Mouse (Mus musculus) erythroblast, embryonic 14.5 days (primary cell): Measurements from ENCODE around the gene Otog. TPM values are rescaled to one million over a fixed set of nuclear protein-coding genes. Genes with fewer than 3 reads are reported as not detected.

Source experiments
- H3K27me3 ChIP-seq: 2 replicates; pipeline ENCODE4 v1.6.1; 2012; ENCODE audit warnings: inconsistent platforms; ENCODE audit not compliant: control insufficient read depth
- H3K36me3 ChIP-seq: 2 replicates; pipeline ENCODE4 v1.6.1; 2012; ENCODE audit warnings: mild to moderate bottlenecking, inconsistent platforms; ENCODE audit not compliant: control insufficient read depth
- H3K4me1 ChIP-seq: 2 replicates; pipeline ENCODE4 v1.6.1; 2012; ENCODE audit warnings: inconsistent platforms; ENCODE audit not compliant: control insufficient read depth
- H3K4me3 ChIP-seq: replicated peaks from 2 replicates; pipeline ENCODE3; 2012; ENCODE audit warnings: moderate library complexity, mild to moderate bottlenecking, inconsistent platforms
- H3K9me3 ChIP-seq: 2 replicates; pipeline ENCODE4 v1.6.1; 2012; ENCODE audit warnings: low read length, inconsistent platforms, mixed read lengths; ENCODE audit not compliant: control insufficient read depth
- GATA1 ChIP-seq: IDR thresholded peaks from 2 replicates; pipeline ENCODE4 v1.6.1; 2012; ENCODE audit warnings: low read length, inconsistent platforms, mixed read lengths
- TAL1 ChIP-seq: IDR thresholded peaks from 3 replicates; pipeline ENCODE4 v1.6.1; 2012; ENCODE audit warnings: low read length, inconsistent platforms, mixed read lengths
- polyA plus RNA-seq: library from polyadenylated mRNA; stranded (reverse); fragments of >175 nt; gene quantifications from 2 replicates; pipeline ENCODE4 v1.2.3, GENCODE M21; 2012

The Otog gene
- polyA plus RNA-seq, 1 experiment = not detected

DNA sequence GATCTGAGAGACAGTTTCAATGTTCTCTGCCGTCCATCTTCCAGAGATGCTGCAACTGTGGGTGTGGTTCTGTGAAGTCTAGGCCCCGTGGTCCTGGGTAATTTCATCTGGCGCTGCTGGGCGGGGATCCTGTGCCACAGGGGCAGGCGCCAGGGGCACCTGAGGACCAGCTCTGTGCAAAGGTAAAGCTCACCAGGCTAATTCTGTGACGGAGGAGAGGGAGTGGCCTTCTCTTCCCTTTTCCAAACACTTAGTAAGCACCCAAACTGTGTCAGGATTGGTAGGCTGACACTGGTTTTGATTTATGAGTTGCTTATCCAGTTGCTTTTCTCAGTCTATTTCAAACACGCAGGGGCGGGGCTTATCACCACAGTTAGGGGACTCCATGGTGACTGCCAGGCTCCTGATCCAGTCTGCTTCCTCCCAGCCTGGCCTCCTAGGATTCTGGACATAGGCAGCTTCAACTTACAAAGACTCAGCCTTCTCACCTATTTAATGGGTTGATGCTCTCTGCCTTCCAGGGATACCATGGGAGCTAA lies 20.1 kb upstream of the Otog start:
- Histone ChIP-seq H3K4me3 (no peak overlapping the region), H3K27me3 (no peaks in the 10 kb centered on the region), H3K9me3 (no peaks in the 10 kb centered on the region), H3K4me1 (peaks cover 6% of the 10 kb centered on the region), H3K36me3 (no peaks in the 10 kb centered on the region)
- TF ChIP-seq GATA1 = no peak
- no peak for TF ChIP-seq TAL1

DNA sequence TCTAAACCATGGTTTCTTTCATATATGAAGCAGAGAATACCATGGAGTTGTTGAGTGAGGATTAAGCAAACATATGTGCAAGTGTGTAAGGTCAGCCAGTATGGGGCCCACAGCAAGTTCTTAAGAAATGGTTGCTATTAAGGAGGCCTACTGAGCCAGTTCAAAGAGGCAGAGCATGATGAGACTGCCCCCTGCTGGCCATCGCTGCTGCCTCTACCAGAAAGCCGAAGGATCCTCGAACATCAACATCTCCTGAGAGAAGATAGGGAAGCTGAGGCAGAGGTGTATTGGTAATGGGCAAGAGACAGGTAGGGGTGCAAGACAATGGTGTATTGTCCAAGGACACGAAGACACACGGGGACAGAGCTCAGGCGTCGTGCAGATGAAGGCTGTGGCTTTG lies 14.5 kb upstream of the Otog start:
- Histone ChIP-seq H3K4me1 (no peaks in the 10 kb centered on the region), H3K27me3 (no peaks in the 10 kb centered on the region), H3K4me3 (no peak overlapping the region), H3K36me3 (no peaks in the 10 kb centered on the region), H3K9me3 (no peaks in the 10 kb centered on the region)
- TF ChIP-seq TAL1 (no peak), GATA1 (no peak)

DNA sequence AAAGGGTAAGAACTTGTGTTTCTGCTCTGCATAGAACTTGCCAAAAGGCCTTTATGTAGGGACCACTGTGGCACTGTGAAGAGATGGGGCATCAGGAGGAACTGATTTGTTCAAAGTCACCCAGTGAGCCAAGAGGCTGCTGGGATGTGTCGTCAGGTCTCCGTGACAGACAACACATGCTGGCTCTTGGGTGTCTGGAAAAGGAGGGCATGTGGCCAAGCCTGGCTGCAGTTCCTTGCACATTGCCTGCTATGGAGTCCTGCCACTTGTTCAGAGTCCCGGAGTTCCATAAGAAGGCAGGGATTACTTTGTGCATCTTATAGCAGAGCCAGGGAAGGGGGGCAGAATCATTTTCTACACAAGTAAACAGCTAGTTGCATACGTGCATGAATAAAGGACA lies 13.9 kb upstream of the Otog start:
- Histone ChIP-seq H3K4me3 (no peak overlapping the region), H3K9me3 (no peaks in the 10 kb centered on the region), H3K27me3 (no peaks in the 10 kb centered on the region), H3K4me1 (no peaks in the 10 kb centered on the region), H3K36me3 (no peaks in the 10 kb centered on the region)
- TF ChIP-seq TAL1 (no peak), GATA1 (no peak)

DNA sequence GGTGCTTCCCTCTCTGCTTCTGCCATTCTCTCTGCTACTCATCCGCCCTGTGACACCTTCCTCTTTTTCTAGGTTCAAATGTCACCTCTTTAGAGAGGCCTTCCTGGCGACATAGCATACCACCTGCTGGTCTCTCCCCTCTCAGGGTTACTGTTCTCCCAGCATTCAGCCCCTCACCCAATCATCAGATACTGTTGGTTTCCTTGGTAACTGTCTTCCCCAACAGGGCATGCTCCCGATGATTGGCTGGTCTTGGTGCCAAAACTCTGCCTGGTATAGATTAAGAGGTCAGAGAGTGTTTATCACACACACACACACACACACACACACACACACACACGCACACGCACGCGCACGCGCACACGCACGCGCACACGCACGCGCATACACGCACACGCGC lies 4.8 kb upstream of the Otog start:
- Histone ChIP-seq H3K4me1 (no peaks in the 10 kb centered on the region), H3K36me3 (no peaks in the 10 kb centered on the region), H3K27me3 (no peaks in the 10 kb centered on the region), H3K4me3 (no peak overlapping the region), H3K9me3 (no peaks in the 10 kb centered on the region)
- TF ChIP-seq TAL1 (no peak), GATA1 (no peak)

DNA sequence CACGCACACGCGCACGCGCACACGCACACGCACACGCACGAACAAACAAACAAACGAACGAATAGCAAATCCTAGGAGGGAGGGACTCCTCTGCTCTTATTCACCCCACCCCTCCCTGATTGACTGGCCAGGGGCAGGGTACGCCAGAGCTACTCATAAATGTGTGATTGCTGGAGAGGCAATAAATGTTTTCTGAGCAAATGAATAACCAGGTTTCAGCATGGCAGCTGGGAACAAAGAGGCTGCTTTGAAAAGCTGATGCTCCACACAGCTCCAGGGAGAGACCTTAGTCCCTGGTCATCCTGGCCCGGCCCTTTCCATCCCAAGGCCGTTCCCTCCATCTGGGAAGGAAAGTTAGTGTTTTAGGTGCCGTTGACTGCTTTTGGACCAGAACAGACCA lies 4.4 kb upstream of the Otog start:
- Histone ChIP-seq H3K4me3 (no peak overlapping the region), H3K9me3 (no peaks in the 10 kb centered on the region), H3K36me3 (no peaks in the 10 kb centered on the region), H3K4me1 (no peaks in the 10 kb centered on the region), H3K27me3 (no peaks in the 10 kb centered on the region)
- TF ChIP-seq GATA1 (no peak), TAL1 (no peak)

DNA sequence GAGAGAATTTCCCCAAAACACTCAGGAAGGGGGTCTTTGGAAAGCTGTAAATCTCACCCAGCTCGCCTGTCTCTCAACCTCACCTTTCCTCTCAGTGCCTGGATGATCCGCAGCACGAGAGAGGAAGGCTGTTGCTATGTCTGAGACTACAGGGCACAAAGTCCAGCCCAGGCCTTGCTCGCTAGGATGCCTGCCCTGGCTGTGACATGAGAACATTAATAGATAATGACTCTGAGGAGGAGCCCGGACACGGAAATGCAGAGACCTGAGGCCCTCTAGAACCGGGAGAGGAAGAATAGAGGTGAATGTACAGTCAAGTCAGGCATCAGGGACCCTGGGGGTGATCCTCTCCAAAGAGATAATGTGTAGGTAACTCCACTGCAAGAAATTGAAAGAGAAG lies 3.6 kb upstream of the Otog start:
- Histone ChIP-seq H3K36me3 (no peaks in the 10 kb centered on the region), H3K9me3 (no peaks in the 10 kb centered on the region), H3K4me3 (no peak overlapping the region), H3K27me3 (no peaks in the 10 kb centered on the region), H3K4me1 (no peaks in the 10 kb centered on the region)
- TF ChIP-seq TAL1 (no peak), GATA1 (no peak)

DNA sequence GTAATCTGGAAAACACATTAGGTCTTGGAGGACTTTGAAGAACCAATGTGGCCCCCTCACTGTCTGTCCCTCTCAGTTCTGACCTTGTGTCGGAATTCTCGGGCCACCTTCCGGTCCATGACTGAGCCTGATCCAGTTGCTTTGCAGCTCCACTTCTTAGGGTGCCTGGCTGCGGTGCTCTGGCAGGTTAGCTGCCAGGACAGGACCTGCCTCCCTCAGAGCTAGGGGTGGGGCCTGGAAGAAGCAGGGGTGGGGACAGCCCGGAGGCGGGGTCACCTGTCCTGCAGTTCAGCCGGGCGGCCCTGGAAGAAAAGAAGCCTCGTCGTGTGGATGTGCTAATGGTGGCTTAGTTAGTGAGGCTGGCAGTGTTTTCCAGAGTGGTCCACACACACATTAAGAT lies 2.4 kb upstream of the Otog start, which contains the start of gene Ush1c:
Gene Ush1c (minus strand): TSS at position 158 of the 400 bp plus-strand sequence.
- Histone ChIP-seq H3K9me3 (no peaks in the 10 kb centered on the region), H3K27me3 (no peaks in the 10 kb centered on the region)

DNA sequence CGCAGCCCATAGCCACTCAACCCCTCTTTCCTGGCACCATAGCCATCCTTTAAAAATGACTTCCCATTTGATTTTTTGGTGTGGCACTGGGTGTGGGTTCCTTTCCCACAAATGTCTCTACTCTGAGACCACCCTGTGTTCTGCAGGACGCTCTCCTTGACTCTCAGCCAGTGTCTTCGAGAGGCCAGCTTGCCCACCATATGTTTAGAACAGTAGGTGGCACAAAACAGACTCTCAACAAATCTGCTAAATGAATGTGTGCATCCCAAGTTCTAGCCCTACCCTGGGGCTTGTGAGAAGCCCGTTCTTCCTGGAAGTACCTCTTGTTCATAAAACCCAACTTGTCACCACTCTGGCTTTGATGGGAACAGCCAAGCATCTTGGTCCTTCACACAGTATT lies 696 bp upstream of the Otog start:
- Histone ChIP-seq H3K4me1 (no peaks in the 10 kb centered on the region), H3K9me3 (no peaks in the 10 kb centered on the region), H3K27me3 (no peaks in the 10 kb centered on the region), H3K36me3 (no peaks in the 10 kb centered on the region), H3K4me3 (no peak overlapping the region)
- TF ChIP-seq TAL1 = no peak
- TF ChIP-seq GATA1 = no peak

More for the DNA sequence above, 2.4 kb upstream of the Otog start, which contains the start of gene Ush1c:
- Histone ChIP-seq H3K36me3 (no peaks in the 10 kb centered on the region), H3K4me1 (no peaks in the 10 kb centered on the region), H3K4me3 (no peak within 1 kb of the TSS)
- TF ChIP-seq TAL1 = no peak
- no peak for TF ChIP-seq GATA1

DNA sequence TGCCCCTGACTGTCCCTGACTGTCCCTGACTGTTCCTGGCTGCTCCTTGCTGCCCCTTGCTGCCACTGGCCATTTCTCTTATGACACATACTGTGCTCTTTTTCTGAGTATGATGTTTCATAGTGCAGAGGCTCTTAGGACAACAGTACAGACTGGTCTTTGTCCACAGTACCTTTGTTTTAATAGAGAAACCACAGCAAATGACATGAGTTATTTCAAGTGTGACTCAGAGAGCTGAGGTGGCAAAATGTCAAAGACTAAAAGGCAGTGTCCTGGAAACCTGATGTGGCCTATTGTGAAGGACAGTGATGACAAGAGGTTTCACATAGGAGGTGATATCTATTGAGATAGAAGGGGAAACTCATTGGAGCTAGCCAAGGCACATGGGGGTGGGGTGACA lies 6.1 kb downstream of the Otog start:
- TF ChIP-seq GATA1 (no peak), TAL1 (no peak)
- no peaks in the 10 kb centered on the region for H3K27me3 ChIP-seq
- H3K4me3 ChIP-seq = no peak overlapping the region
- no peaks in the 10 kb centered on the region for H3K4me1 ChIP-seq
- H3K9me3 ChIP-seq = no peaks in the 10 kb centered on the region
- no peaks in the 10 kb centered on the region for H3K36me3 ChIP-seq

DNA sequence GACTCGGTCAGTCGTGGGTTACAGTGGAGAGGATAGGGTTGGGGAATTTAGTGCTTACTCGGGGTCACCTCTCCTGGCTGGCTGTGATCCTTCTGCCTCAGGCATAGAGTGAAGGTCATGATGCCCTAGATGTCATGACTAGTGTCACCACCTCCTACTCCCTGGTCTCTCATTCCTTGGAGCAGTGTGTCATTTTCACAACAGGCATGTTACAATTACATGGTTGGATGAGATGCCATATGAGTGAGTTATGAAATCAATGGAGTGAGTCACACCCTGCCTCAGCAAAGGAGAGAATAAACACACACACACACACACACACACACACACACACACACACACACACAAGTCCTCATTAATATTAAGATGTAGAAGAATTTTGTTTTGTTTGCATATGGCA lies 6.8 kb downstream of the Otog start:
- no peaks in the 10 kb centered on the region for H3K4me1 ChIP-seq
- H3K4me3 ChIP-seq = no peak overlapping the region
- H3K27me3 ChIP-seq = no peaks in the 10 kb centered on the region
- no peaks in the 10 kb centered on the region for H3K36me3 ChIP-seq
- no peaks in the 10 kb centered on the region for H3K9me3 ChIP-seq
- TF ChIP-seq TAL1 = no peak
- no peak for TF ChIP-seq GATA1
